Mouse (Mus musculus) forebrain, embryonic 16.5 days (tissue): ENCODE results near the gene Mtm1. TPM values are rescaled to one million over a fixed set of nuclear protein-coding genes. Genes with fewer than 3 reads are reported as not detected.
"Not testable (repeated sequence)": the region's sequence is repeated elsewhere in the genome, so short reads cannot be mapped to it uniquely, and the experiment has no call there.

Experiments used
- ATAC-seq: fragments of 200-750 bp; cut with Nextera tagmentation; 2 replicates; pipeline ENCODE4 v1.8.0; 2017; ENCODE audit warnings: mild to moderate bottlenecking, moderate library complexity
- H3K27ac ChIP-seq: fragments of 300-500 bp; sonication (generic); 2 replicates; pipeline ENCODE4 v1.5.1; 2014; ENCODE audit warnings: low read length, control low read depth
- H3K27me3 ChIP-seq: fragments of 300-500 bp; sonication (generic); replicated peaks from 2 replicates; pipeline ENCODE4 v1.6.1; 2014; ENCODE audit warnings: low read length; ENCODE audit not compliant: control insufficient read depth, insufficient read depth
- H3K36me3 ChIP-seq: fragments of 300-500 bp; sonication (generic); 2 replicates; pipeline ENCODE4 v1.6.1; 2014; ENCODE audit not compliant: control insufficient read depth, insufficient read depth
- H3K4me1 ChIP-seq: fragments of 300-500 bp; sonication (generic); replicated peaks from 2 replicates; pipeline ENCODE4 v1.6.1; 2014; ENCODE audit warnings: low read length; ENCODE audit not compliant: control insufficient read depth, insufficient read depth
- H3K4me2 ChIP-seq: fragments of 300-500 bp; sonication (generic); 2 replicates; pipeline ENCODE4 v1.6.1; 2014; ENCODE audit warnings: mild to moderate bottlenecking, low read length, control low read depth
- H3K4me3 ChIP-seq: fragments of 300-500 bp; sonication (generic); replicated peaks from 2 replicates; pipeline ENCODE4 v1.5.1; 2014; ENCODE audit warnings: mild to moderate bottlenecking, low read length, control low read depth
- H3K9ac ChIP-seq: fragments of 300-500 bp; sonication (generic); replicated peaks from 2 replicates; pipeline ENCODE4 v1.6.1; 2014; ENCODE audit warnings: low read depth, low read length, control low read depth
- H3K9me3 ChIP-seq: fragments of 300-500 bp; sonication (generic); 2 replicates; pipeline ENCODE4 v1.6.1; 2016; ENCODE audit warnings: low read length; ENCODE audit not compliant: control insufficient read depth
- WGBS: fragments of 180-500 bp; shearing (Covaris S2); extraction: QIAGEN DNeasy Blood & Tissue Kit; methylation state at CpG from one replicate; pipeline ENCODE4 v1.1.7; 2014; 5-methylcytosine and 5-hydroxymethylcytosine counted together
- polyA plus RNA-seq: library from polyadenylated mRNA; unstranded; fragments of >200 nt; fragmentation: Nextera tagmentation; extraction: Ambion mirVana; gene quantifications from 2 replicates; pipeline ENCODE4 v1.2.1, GENCODE M21; 2015

The Mtm1 gene
- polyA plus RNA-seq, 1 experiment from 2014 or later: 4.4 TPM

DNA sequence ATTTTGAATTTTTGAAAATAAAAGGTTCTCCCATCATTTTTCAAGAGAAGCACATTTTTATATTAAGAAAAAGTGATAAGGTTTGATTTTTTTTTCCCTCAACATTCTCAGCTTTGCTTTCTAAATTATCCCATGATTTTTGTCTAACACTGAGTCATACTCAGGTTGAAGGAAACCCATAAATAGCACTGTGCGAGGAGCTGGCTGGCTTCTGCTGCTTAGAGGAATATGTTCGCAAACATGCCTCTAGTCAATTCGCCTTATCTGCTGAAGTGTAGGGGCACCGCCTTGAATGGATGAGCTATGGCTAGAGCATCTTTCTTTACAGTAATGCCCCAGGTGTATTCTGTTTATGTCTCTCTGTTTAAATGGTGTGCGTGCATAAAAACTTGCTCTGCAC, 103.8 kb downstream of the Mtm1 start:
- no peak overlapping the region for H3K27ac ChIP-seq
- 86% methylated on average over 5 of the region's 5 CpGs for WGBS
- no peak for ATAC-seq
- H3K36me3 ChIP-seq: no peaks in the 10 kb centered on the region
- no peaks in the 10 kb centered on the region for H3K4me1 ChIP-seq
- H3K9me3 ChIP-seq: no peaks in the 10 kb centered on the region
- no peak overlapping the region for H3K4me2 ChIP-seq
- H3K27me3 ChIP-seq: no peaks in the 10 kb centered on the region
- H3K4me3 ChIP-seq: no peak overlapping the region
- H3K9ac ChIP-seq: no peak overlapping the region

DNA sequence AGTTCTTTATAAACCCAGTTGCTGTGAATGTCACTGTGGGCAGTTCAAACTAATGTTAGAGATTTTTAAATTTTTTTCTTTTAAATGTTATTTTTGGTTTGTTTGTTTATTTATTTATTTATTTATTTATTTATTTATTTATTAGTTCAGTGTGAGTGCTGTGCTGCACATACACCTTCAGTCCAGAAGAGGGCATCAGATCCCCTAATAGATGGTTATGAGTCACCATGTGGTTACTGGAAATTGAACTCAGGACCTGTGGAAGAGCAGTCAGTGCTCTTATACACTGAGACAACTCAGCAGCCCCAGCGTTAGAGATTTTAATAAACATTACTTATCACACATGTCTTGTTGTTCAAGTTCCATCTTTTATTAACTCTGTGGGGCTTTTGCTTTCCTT, 141.5 kb downstream of the Mtm1 start:
- no peaks in the 10 kb centered on the region for H3K27me3 ChIP-seq
- ATAC-seq: no peak
- H3K4me3 ChIP-seq: no peak overlapping the region
- 91% methylated on average over 1 of the region's 1 CpGs for WGBS
- no peaks in the 10 kb centered on the region for H3K4me1 ChIP-seq
- H3K9me3 ChIP-seq: no peaks in the 10 kb centered on the region
- H3K27ac ChIP-seq: no peak overlapping the region
- H3K4me2 ChIP-seq: no peak overlapping the region
- no peak overlapping the region for H3K9ac ChIP-seq
- H3K36me3 ChIP-seq: no peaks in the 10 kb centered on the region

DNA sequence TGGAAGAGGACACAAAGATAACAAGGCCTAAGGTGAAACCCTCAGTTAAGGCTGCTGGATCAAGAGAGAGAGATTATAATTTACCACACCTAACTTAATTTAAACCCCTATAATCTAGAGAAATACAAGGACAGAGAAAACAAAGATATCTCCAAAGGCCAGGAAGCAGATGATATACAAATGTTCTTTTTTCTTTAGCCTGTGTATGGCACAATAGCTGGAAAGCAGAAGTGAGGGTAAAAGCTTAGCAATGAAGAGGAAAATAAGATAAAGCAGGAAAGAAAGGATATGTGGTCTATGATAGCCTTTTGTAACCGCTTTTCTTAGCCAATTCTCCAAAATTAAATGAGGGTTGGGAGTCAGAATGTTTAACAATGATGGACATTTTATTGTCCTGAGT, 144.8 kb downstream of the Mtm1 start:
- WGBS: 47% methylated on average over 1 of the region's 1 CpGs
- Histone ChIP-seq H3K9ac (no peak overlapping the region), H3K4me1 (no peaks in the 10 kb centered on the region), H3K4me2 (no peak overlapping the region), H3K36me3 (no peaks in the 10 kb centered on the region), H3K4me3 (no peak overlapping the region), H3K9me3 (no peaks in the 10 kb centered on the region), H3K27ac (no peak overlapping the region), H3K27me3 (no peaks in the 10 kb centered on the region)
- ATAC-seq: no peak

DNA sequence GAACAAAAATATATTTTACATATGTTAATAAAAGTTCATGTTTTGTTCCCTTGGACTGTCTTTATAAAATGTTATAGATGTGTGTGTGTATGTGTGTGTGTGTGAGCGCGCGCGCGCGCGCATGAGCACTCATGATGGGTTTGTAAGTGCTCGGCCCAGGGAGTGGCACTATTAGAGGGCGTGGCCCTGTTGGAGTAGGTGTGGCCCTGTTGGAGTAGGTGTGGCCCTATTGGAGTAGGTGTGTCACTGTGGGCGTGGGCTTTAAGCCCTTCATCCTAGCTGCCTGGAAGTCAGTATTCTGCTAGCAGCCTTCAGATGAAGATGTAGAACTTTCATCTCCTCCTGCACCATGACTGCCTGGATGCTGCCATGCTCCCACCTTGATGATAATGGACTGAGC, 151.2 kb downstream of the Mtm1 start:
- not testable (repeated sequence) for ATAC-seq, H3K27me3 ChIP-seq, H3K9me3 ChIP-seq, H3K4me1 ChIP-seq, H3K4me3 ChIP-seq, H3K36me3 ChIP-seq, H3K27ac ChIP-seq, H3K4me2 ChIP-seq, H3K9ac ChIP-seq
- 93% methylated on average over 10 of the region's 10 CpGs for WGBS

DNA sequence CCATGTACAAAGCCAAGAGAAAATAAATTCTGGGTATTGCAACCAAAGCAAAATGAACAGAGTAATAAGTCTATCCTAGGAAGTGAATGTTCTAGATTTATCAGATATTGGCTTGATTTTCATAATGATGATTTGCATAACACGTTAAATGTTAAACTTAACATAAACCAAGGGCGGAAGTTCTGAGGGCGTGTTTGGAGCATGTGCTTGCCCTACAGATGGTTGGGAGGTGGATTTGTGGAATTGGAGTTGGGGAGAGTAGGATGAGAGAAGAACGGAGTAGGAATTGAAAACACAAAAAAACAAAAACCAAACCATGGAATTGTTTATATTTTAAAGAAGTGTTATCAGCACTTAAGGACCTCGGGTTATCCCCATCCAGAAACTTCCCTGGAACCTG, 153.5 kb downstream of the Mtm1 start:
- Histone ChIP-seq H3K9ac (peak overlapping the region; percentile 78; the same call in 1 of the 2 replicates), H3K36me3 (no peaks in the 10 kb centered on the region), H3K4me2 (peak overlapping the region; percentile 54), H3K4me1 (0 out of 2 replicates have a peak, but pooled peaks cover 4% of the 10 kb centered on the region), H3K9me3 (no peaks in the 10 kb centered on the region), H3K27ac (no peak overlapping the region), H3K27me3 (no peaks in the 10 kb centered on the region), H3K4me3 (peak overlapping the region; percentile 62)
- 70% methylated on average over 5 of the region's 5 CpGs for WGBS
- no peak for ATAC-seq

DNA sequence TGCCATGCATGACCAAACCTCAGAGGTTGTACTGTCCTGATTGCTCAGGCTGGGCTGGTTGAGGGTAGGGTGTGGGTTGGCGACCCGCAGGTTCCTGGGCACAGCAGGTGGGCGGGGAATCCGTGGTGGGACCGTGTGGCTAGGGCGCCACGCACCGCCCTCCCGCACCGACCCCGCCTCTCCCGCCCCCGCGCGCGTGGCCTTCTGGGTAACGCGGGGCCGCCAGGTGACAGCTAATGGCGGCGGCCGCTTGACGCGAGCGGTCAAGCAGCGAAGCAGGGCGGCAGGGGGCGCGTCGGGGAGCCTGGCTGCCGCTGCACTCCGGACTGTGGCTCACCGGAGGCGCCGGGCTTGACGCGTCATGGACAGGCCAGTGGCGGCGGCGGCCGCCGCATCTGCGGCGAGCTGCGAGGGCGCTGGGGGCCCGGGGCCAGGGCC, 154.0 kb downstream of the Mtm1 start, which contains the start of gene Mtmr1:
Gene Mtmr1 (plus strand): TSS at position 207 of the 438 bp plus-strand sequence.
- WGBS: 20% methylated on average over 35 of the region's 47 CpGs

DNA sequence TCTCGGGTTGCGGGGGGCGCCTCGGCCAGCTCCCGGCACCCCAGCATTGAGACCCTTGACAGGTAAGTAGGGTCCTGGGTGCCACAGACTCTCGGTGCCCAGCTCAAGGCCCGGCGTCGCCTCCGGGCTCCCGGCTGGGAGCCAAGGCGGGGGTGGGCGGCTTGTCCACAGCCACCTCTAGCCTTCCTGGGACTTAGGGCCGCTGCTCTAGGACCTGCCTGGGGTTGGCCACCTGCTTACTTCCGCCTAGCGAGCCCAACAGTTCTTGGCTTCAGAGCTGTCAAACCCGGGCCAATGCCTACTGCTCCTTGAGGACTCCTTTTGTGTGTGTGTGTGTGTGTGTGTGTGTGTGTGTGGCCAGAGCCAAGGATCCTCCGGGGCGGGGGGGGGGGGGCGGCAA, 154.4 kb downstream of the Mtm1 start:
- peak; percentile 71 for ATAC-seq
- Histone ChIP-seq H3K27ac (peak overlapping the region; percentile 60), H3K27me3 (no peaks in the 10 kb centered on the region), H3K36me3 (no peaks in the 10 kb centered on the region), H3K4me1 (0 out of 2 replicates have a peak, but pooled peaks cover 4% of the 10 kb centered on the region), H3K9ac (peak overlapping the region; percentile 78), H3K9me3 (no peaks in the 10 kb centered on the region), H3K4me2 (peak overlapping the region; percentile 54), H3K4me3 (peak overlapping the region; percentile 62)
- WGBS: 22% methylated on average over 18 of the region's 20 CpGs

More for the DNA sequence above, 154.0 kb downstream of the Mtm1 start, which contains the start of gene Mtmr1:
- no peaks in the 10 kb centered on the region for H3K27me3 ChIP-seq
- H3K27ac ChIP-seq: peak within 1 kb of the TSS; percentile 60
- H3K4me3 ChIP-seq: peak within 1 kb of the TSS; percentile 62
- H3K4me2 ChIP-seq: peak within 1 kb of the TSS; percentile 54
- H3K9me3 ChIP-seq: no peaks in the 10 kb centered on the region
- peak within 1 kb of the TSS; percentile 78 for H3K9ac ChIP-seq
- peak; percentile 91 for ATAC-seq
- no peaks in the 10 kb centered on the region for H3K36me3 ChIP-seq
- H3K4me1 ChIP-seq: 0 out of 2 replicates have a peak, but pooled peaks cover 4% of the 10 kb centered on the region

Other genes starting within 250 kb of the Mtm1 start
- gene Mamld1, start 160.5 kb upstream of the Mtm1 start, polyA plus RNA-seq: 4.5 and 5.4 TPM in 2 replicates
- 18.2 and 19.3 TPM in 2 replicates for gene Mtmr1, start 154.0 kb downstream of the Mtm1 start, polyA plus RNA-seq